Mouse (Mus musculus): ENCODE results near the gene Kcnj11.

DNA sequence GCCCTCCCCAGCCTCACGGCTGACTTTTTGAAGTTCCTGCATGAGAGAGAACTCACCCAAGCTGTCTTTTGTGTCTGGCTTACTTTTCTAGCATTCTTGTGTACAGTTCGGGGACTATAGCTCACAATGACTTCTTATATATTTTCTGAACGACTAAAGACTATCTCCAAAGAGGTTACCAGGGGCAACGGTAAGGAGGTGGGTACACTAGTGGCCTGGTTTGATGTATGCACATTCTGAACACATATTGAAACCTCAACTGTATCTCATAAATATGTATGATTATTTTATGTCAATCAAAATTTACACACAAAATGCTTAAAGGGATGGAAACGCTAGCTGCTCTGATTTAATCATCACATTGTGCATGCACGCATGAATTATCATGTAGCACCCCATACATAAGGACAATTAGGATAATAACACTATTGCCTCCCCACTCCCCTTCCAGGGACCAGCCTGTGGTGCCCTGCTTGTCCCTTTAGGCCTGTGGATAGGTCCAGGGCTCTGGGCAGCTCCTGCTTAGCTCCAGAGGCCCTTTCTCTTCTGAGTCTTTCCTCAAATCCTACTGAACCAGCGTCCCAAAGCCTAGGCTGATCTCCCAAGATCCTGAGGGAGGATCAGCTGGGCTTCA is 46.2 kb upstream of the Kcnj11 start:
- TF ChIP-seq CTCF (IDR thresholded peaks at IDR 0.05) (no peak), POLR2A (IDR thresholded peaks at IDR 0.05; ENCODE audit: insufficient read depth, low read depth, low read length) (no peak), EP300 (IDR thresholded peaks at IDR 0.05; ENCODE audit: insufficient read depth, low read depth, low read length) (no peak)
